Mouse (Mus musculus) kidney, postnatal 0 days (tissue): ENCODE results near the gene Irs4. TPM values are rescaled to one million over a fixed set of nuclear protein-coding genes. Genes with fewer than 3 reads are reported as not detected.

Experiments used
- ATAC-seq: fragments of 200-750 bp; cut with Nextera tagmentation; replicated peaks from 2 replicates; pipeline ENCODE4 v1.8.0; 2017; ENCODE audit warnings: low read depth, moderate number of reproducible peaks, moderate TSS enrichment, moderate library complexity; ENCODE audit not compliant: low FRiP score
- DNase-seq: peaks from one replicate; pipeline ENCODE4 v3.0.0-alpha.2; 2016; ENCODE audit warnings: low spot score
- H3K27ac ChIP-seq: fragments of 300-500 bp; sonication (generic); 2 replicates; pipeline ENCODE4 v1.5.1; 2014; ENCODE audit warnings: mild to moderate bottlenecking
- H3K27me3 ChIP-seq: fragments of 300-500 bp; sonication (generic); 2 replicates; pipeline ENCODE4 v1.6.1; 2014; ENCODE audit warnings: low read length, mixed read lengths; ENCODE audit not compliant: insufficient read depth
- H3K36me3 ChIP-seq: fragments of 300-500 bp; sonication (generic); 2 replicates; pipeline ENCODE4 v1.6.1; 2014; ENCODE audit warnings: low read length, mixed read lengths; ENCODE audit not compliant: insufficient read depth
- H3K4me1 ChIP-seq: fragments of 300-500 bp; sonication (generic); replicated peaks from 2 replicates; pipeline ENCODE4 v1.6.1; 2014; ENCODE audit warnings: antibody characterized with exemption, low read length, mixed read lengths; ENCODE audit not compliant: insufficient read depth
- H3K4me2 ChIP-seq: fragments of 300-500 bp; sonication (generic); 2 replicates; pipeline ENCODE4 v1.6.1; 2014; ENCODE audit warnings: mild to moderate bottlenecking, low read length, moderate library complexity, mixed read lengths
- H3K4me3 ChIP-seq: fragments of 300-500 bp; sonication (generic); replicated peaks from 2 replicates; pipeline ENCODE4 v1.5.1; 2014; ENCODE audit warnings: low read depth, low read length
- H3K9ac ChIP-seq: fragments of 300-500 bp; sonication (generic); 2 replicates; pipeline ENCODE4 v1.6.1; 2014; ENCODE audit warnings: low read depth, low read length
- H3K9me3 ChIP-seq: fragments of 300-500 bp; sonication (generic); replicated peaks from 2 replicates; pipeline ENCODE4 v1.6.1; 2016; ENCODE audit warnings: low read length, inconsistent platforms, mixed read lengths
- CTCF ChIP-seq: IDR thresholded peaks from 2 replicates; pipeline ENCODE4 v1.5.1; 2016; ENCODE audit warnings: antibody characterized with exemption, low read depth, mild to moderate bottlenecking, moderate library complexity
- WGBS: fragments of 180-500 bp; shearing (Covaris S2); extraction: QIAGEN DNeasy Blood & Tissue Kit; methylation state at CpG from one replicate; pipeline ENCODE4 v1.1.7; 2014; 5-methylcytosine and 5-hydroxymethylcytosine counted together
- polyA plus RNA-seq: library from polyadenylated mRNA; unstranded; fragments of >200 nt; fragmentation: Nextera tagmentation; extraction: Ambion mirVana; gene quantifications from 2 replicates; pipeline ENCODE4 v1.2.1, GENCODE M21; 2015

Gene Irs4
- polyA plus RNA-seq: 0.04 TPM in 1 of 2 replicates, not detected in the other

- ATAC-seq (peak; percentile 63; the same call in 1 of the 2 replicates), DNase-seq (no peak)
- no peaks in the 10 kb centered on the region for H3K36me3 ChIP-seq
- no peak within 1 kb of the TSS for H3K9ac ChIP-seq
- H3K9me3 ChIP-seq: no peaks in the 10 kb centered on the region
- no peaks in the 10 kb centered on the region for H3K4me1 ChIP-seq
- peak within 1 kb of the TSS; percentile 54 for H3K4me2 ChIP-seq
- peak within 1 kb of the TSS; percentile 30 for H3K4me3 ChIP-seq
- TF ChIP-seq CTCF: no peak
- WGBS: 27% methylated on average over 51 of the region's 51 CpGs
- peaks cover 43% of the 10 kb centered on the region for H3K27me3 ChIP-seq
- H3K27ac ChIP-seq: no peak within 1 kb of the TSS
These were observed at the start of gene Irs4 for GRCm38 (mm10) chrX:141724937-141725918. TSS of gene Irs4 (minus strand) at chrX:141725263.

GRCm38 (mm10) chrX:141750360-141750759 is 25.3 kb upstream of the Irs4 start:
- Histone ChIP-seq H3K27ac (no peak overlapping the region), H3K27me3 (no peaks in the 10 kb centered on the region), H3K36me3 (no peaks in the 10 kb centered on the region), H3K4me2 (no peak overlapping the region), H3K4me1 (no peaks in the 10 kb centered on the region), H3K4me3 (no peak overlapping the region), H3K9me3 (no peaks in the 10 kb centered on the region), H3K9ac (no peak overlapping the region)
- no peak for TF ChIP-seq CTCF
- ATAC-seq (no peak), DNase-seq (no peak)
- 84% methylated on average over 2 of the region's 2 CpGs for WGBS

- H3K27me3 ChIP-seq: peaks cover 18% of the 10 kb centered on the region; the same call in 1 of the 2 replicates
- no peak overlapping the region for H3K4me3 ChIP-seq
- no peak for TF ChIP-seq CTCF
- DNase-seq (no peak), ATAC-seq (no peak)
- no peaks in the 10 kb centered on the region for H3K36me3 ChIP-seq
- no peaks in the 10 kb centered on the region for H3K4me1 ChIP-seq
- no peak overlapping the region for H3K27ac ChIP-seq
- no peak overlapping the region for H3K4me2 ChIP-seq
- 76% methylated on average over 5 of the region's 5 CpGs for WGBS
- no peaks in the 10 kb centered on the region for H3K9me3 ChIP-seq
- no peak overlapping the region for H3K9ac ChIP-seq
These were observed 4.5 kb upstream of the Irs4 start for GRCm38 (mm10) chrX:141729570-141729969.

GRCm38 (mm10) chrX:141724391-141724891 is 622 bp downstream of the Irs4 start:
- no peak overlapping the region for H3K9ac ChIP-seq
- H3K4me2 ChIP-seq: peak overlapping the region; percentile 54
- no peak overlapping the region for H3K27ac ChIP-seq
- H3K9me3 ChIP-seq: no peaks in the 10 kb centered on the region
- no peaks in the 10 kb centered on the region for H3K4me1 ChIP-seq
- 30% methylated on average over 52 of the region's 52 CpGs for WGBS
- peaks cover 43% of the 10 kb centered on the region for H3K27me3 ChIP-seq
- DNase-seq (peak; percentile 5), ATAC-seq (no peak)
- peak overlapping the region; percentile 30 for H3K4me3 ChIP-seq
- no peaks in the 10 kb centered on the region for H3K36me3 ChIP-seq
- TF ChIP-seq CTCF: no peak

GRCm38 (mm10) chrX:141723936-141724335 is 1.1 kb downstream of the Irs4 start:
- DNase-seq: peak; percentile 18
- ATAC-seq: 0 out of 2 replicates have a peak, but pooled peaks have one; percentile 70
- Histone ChIP-seq H3K27me3 (peaks cover 43% of the 10 kb centered on the region), H3K36me3 (no peaks in the 10 kb centered on the region), H3K4me2 (peak overlapping the region; percentile 54), H3K9ac (no peak overlapping the region), H3K9me3 (no peaks in the 10 kb centered on the region), H3K27ac (no peak overlapping the region), H3K4me1 (no peaks in the 10 kb centered on the region), H3K4me3 (peak overlapping the region; percentile 30)
- 35% methylated on average over 16 of the region's 16 CpGs for WGBS
- peak; percentile 61 for TF ChIP-seq CTCF

GRCm38 (mm10) chrX:141721725-141722124 is 3.3 kb downstream of the Irs4 start:
- 27% methylated on average over 33 of the region's 33 CpGs for WGBS
- no peak for ATAC-seq
- no peaks in the 10 kb centered on the region for H3K9me3 ChIP-seq
- TF ChIP-seq CTCF: no peak
- no peak overlapping the region for H3K27ac ChIP-seq
- peak overlapping the region; percentile 29 for H3K4me3 ChIP-seq
- H3K27me3 ChIP-seq: peaks cover 37% of the 10 kb centered on the region
- DNase-seq: no peak
- H3K4me1 ChIP-seq: no peaks in the 10 kb centered on the region
- H3K36me3 ChIP-seq: no peaks in the 10 kb centered on the region
- no peak overlapping the region for H3K9ac ChIP-seq
- H3K4me2 ChIP-seq: peak overlapping the region; percentile 62

Other genes with a start within 250 kb of the Irs4 start
- 25.1 and 25.8 TPM in 2 replicates for gene Col4a5, start 249.9 kb downstream of the Irs4 start, polyA plus RNA-seq
- gene Gm15294, start 150.0 kb upstream of the Irs4 start, polyA plus RNA-seq: 0.51 TPM in 1 of 2 replicates, not detected in the other